Mouse (Mus musculus) kidney, embryonic 15.5 days (tissue): ENCODE data around the gene Olfr449. TPM values are rescaled to one million over a fixed set of nuclear protein-coding genes. Genes with fewer than 3 reads are reported as not detected.

Source experiments
- ATAC-seq: fragments of 200-750 bp; cut with Nextera tagmentation; replicated peaks from 2 replicates; pipeline ENCODE4 v1.8.0; 2017; ENCODE audit warnings: moderate TSS enrichment; ENCODE audit not compliant: low FRiP score
- H3K27ac ChIP-seq: fragments of 300-500 bp; sonication (generic); 2 replicates; pipeline ENCODE4 v1.5.1; 2015; ENCODE audit warnings: mild to moderate bottlenecking, inconsistent platforms
- H3K27me3 ChIP-seq: fragments of 300-500 bp; sonication (generic); 2 replicates; pipeline ENCODE4 v1.6.1; 2015; ENCODE audit warnings: inconsistent platforms
- H3K36me3 ChIP-seq: fragments of 300-500 bp; sonication (generic); 2 replicates; pipeline ENCODE4 v1.6.1; 2015; ENCODE audit warnings: inconsistent platforms
- H3K4me1 ChIP-seq: fragments of 300-500 bp; sonication (generic); 2 replicates; pipeline ENCODE4 v1.6.1; 2015; ENCODE audit warnings: inconsistent platforms
- H3K4me2 ChIP-seq: fragments of 300-500 bp; sonication (generic); 2 replicates; pipeline ENCODE4 v1.6.1; 2015; ENCODE audit warnings: moderate library complexity, mild to moderate bottlenecking, inconsistent platforms
- H3K4me3 ChIP-seq: fragments of 300-500 bp; sonication (generic); replicated peaks from 2 replicates; pipeline ENCODE4 v1.5.1; 2015; ENCODE audit warnings: mild to moderate bottlenecking, inconsistent platforms
- H3K9ac ChIP-seq: fragments of 300-500 bp; sonication (generic); 2 replicates; pipeline ENCODE4 v1.6.1; 2015; ENCODE audit warnings: mild to moderate bottlenecking, inconsistent platforms
- H3K9me3 ChIP-seq: fragments of 300-500 bp; sonication (generic); replicated peaks from 2 replicates; pipeline ENCODE4 v1.6.1; 2016; ENCODE audit warnings: inconsistent platforms
- WGBS: fragments of 180-500 bp; shearing (Covaris S2); methylation state at CpG from one replicate; pipeline ENCODE4 v1.1.7; 2015; ENCODE audit warnings: mixed read lengths; 5-methylcytosine and 5-hydroxymethylcytosine counted together
- polyA plus RNA-seq: library from polyadenylated mRNA; unstranded; fragments of >200 nt; fragmentation: Nextera tagmentation; extraction: Ambion mirVana; gene quantifications from 2 replicates; pipeline ENCODE4 v1.2.1, GENCODE M21; 2015

The Olfr449 gene
- polyA plus RNA-seq = not detected in 2 replicates

DNA sequence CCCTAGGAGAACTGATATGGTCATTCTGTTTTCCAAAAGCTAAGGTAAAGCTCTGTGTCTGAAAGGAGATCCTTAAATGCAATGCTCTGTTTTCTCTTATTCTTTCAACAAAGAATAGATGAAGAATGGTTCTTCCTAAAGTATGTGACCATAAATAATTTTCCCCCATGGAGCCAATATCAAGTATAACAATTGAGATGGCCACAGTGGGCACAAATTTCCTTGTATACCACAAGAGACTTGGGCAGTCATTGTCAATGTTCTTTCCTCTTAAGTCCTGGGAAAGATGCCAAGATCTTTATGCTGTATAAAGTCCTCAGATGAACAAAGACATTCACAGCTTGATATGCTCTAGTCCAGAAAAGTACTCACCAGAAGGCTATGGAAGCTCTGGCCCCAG is at the start of gene Olfr449:
Gene Olfr449 (plus strand): TSS at position 301 of the 400 bp plus-strand sequence.
- no peaks in the 10 kb centered on the region for H3K4me1 ChIP-seq
- ATAC-seq = no peak
- H3K36me3 ChIP-seq = no peaks in the 10 kb centered on the region
- no peak within 1 kb of the TSS for H3K4me3 ChIP-seq
- no peak within 1 kb of the TSS for H3K27ac ChIP-seq
- H3K9me3 ChIP-seq = no peaks in the 10 kb centered on the region
- no peaks in the 10 kb centered on the region for H3K27me3 ChIP-seq
- H3K9ac ChIP-seq = no peak within 1 kb of the TSS
- H3K4me2 ChIP-seq = no peak within 1 kb of the TSS

DNA sequence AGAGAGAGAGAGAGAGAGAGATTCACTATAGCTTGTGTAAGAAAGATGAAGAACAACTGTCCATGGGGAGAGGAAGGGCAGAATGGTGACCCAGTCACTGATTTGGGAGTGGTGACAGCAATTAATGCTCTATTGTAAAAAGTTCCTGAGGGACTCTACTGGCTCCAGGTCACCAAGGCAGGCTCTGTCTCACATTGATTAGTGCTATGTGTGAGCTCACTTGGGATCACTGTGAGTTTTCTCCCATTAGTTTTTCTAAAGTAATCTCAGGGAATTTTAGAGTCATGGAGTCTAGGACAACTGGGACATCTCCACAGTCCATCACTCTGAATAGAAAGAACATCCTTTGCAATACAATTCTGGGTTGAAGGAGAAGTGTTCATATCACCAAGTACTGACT is 49.4 kb upstream of the Olfr449 start, which contains the start of gene Olfr452:
Gene Olfr452 (plus strand): TSS at position 301 of the 400 bp plus-strand sequence.
- no peak within 1 kb of the TSS for H3K4me3 ChIP-seq
- H3K27ac ChIP-seq = no peak within 1 kb of the TSS
- no peak for ATAC-seq
- no peak within 1 kb of the TSS for H3K4me2 ChIP-seq
- no peaks in the 10 kb centered on the region for H3K36me3 ChIP-seq
- no peaks in the 10 kb centered on the region for H3K27me3 ChIP-seq
- no peak within 1 kb of the TSS for H3K9ac ChIP-seq
- H3K9me3 ChIP-seq = no peaks in the 10 kb centered on the region
- no peaks in the 10 kb centered on the region for H3K4me1 ChIP-seq

DNA sequence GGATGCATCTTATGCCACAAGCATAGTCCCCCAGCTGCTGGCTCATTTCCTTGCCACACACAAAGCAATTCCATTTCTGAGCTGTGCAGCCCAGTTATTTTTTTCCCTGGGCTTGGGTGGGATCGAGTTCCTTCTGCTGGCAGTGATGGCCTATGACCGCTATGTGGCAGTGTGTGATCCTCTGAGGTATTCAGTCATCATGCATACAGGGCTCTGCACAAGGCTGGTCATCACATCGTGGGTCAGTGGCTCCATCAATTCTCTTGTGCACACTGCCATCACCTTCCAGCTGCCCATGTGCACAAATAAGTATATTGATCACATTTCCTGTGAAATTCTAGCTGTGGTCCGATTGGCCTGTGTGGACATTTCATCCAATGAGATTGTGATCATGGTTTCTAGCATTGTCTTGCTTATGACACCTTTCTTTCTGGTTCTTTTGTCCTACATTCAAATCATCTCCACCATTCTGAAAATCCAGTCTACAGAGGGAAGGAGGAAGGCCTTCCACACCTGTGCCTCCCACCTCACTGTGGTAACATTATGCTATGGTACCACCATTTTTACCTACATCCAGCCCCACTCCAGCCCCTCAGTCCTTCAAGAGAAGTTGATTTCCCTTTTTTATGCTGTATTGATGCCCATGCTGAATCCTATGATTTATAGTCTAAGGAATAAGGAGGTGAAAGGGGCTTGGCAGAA is 43.8 kb upstream of the Olfr449 start:
- Histone ChIP-seq H3K27me3 (no peaks in the 10 kb centered on the region), H3K9me3 (no peaks in the 10 kb centered on the region), H3K4me2 (no peak overlapping the region), H3K36me3 (no peaks in the 10 kb centered on the region), H3K9ac (no peak overlapping the region), H3K4me1 (no peaks in the 10 kb centered on the region), H3K4me3 (no peak overlapping the region), H3K27ac (no peak overlapping the region)
- WGBS = 51% methylated on average over 4 of the region's 4 CpGs
- ATAC-seq = no peak

DNA sequence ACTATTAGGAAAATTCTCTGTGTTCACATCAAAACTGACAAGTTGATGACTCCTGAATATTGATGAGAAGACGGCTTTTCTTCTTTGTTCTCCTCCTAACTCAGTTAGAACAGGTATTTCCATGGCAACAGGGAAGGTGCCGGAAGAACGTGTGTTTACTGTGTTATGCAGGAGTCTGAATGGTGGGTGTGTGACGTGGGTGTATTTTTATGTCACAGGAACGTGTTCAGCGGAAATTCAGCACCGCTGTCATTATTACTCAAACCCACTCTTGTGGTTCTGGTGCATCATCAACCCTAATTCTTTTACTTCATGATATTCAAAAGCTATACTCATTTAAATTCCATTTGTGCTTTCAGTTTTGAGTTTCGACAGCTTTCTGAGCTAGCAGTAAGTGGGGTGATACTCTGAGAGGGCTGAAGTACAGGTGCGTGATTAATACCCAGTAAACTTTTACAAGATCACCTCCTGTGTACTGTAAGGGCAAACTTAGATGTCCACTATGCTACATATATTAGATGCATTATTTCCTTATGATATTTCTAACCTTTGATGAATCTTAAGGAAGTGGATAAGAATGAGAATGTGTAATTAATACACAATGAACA is 43.1 kb upstream of the Olfr449 start:
- Histone ChIP-seq H3K27me3 (no peaks in the 10 kb centered on the region), H3K9me3 (no peaks in the 10 kb centered on the region), H3K4me1 (no peaks in the 10 kb centered on the region), H3K27ac (no peak overlapping the region), H3K4me3 (no peak overlapping the region), H3K4me2 (no peak overlapping the region), H3K9ac (no peak overlapping the region), H3K36me3 (no peaks in the 10 kb centered on the region)
- 84% methylated on average over 9 of the region's 9 CpGs for WGBS
- ATAC-seq = no peak

DNA sequence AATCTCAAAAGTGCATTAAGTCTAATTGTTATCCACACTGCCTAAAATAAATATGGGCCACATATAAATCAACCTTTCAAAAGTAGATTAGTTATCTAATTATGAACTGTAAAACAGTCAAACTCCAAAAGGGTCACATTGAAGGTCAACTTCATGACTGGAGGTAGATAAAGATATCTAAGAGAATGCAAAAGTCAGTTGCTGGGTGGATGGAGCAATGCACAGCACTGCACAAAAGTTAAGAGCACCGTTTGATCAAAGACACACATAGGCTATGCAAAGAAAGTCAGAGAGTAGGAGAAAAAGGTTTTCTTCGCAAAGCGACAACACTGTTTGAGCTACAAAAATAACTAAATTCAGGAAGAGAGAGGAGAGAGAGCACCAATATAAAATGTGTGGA is 39.2 kb upstream of the Olfr449 start:
- Histone ChIP-seq H3K9me3 (no peaks in the 10 kb centered on the region), H3K27ac (no peak overlapping the region), H3K36me3 (no peaks in the 10 kb centered on the region), H3K4me3 (no peak overlapping the region), H3K4me1 (no peaks in the 10 kb centered on the region), H3K27me3 (no peaks in the 10 kb centered on the region), H3K4me2 (no peak overlapping the region), H3K9ac (no peak overlapping the region)
- WGBS = 85% methylated on average over 3 of the region's 3 CpGs
- ATAC-seq = no peak

DNA sequence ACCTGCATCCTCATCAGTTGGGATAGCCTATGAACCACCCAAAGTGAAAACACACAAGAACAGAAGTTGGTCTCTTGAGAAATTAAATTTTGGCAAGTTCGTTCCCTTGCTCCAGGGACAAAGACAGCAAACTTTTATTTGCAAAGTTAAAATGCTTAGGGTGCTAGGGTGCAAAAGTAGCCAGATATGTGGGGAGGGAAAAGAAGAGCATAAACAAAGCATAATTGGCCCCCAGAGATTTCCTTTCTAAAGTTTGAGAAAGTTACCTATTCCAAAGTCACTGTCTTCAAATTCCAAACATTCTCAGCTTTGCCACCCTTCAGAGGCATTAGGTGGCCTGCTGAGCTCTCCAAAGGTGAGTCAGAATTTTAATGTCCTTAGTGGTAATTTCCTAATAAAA is 22.5 kb upstream of the Olfr449 start, which contains the start of gene Olfr450:
Gene Olfr450 (plus strand): TSS at position 301 of the 400 bp plus-strand sequence.
- no peak for ATAC-seq
- no peak within 1 kb of the TSS for H3K9ac ChIP-seq
- no peaks in the 10 kb centered on the region for H3K4me1 ChIP-seq
- no peak within 1 kb of the TSS for H3K27ac ChIP-seq
- no peak within 1 kb of the TSS for H3K4me2 ChIP-seq
- H3K36me3 ChIP-seq = no peaks in the 10 kb centered on the region
- WGBS = 74% methylated on average over 1 of the region's 1 CpGs
- no peaks in the 10 kb centered on the region for H3K9me3 ChIP-seq
- H3K27me3 ChIP-seq = no peaks in the 10 kb centered on the region
- no peak within 1 kb of the TSS for H3K4me3 ChIP-seq

DNA sequence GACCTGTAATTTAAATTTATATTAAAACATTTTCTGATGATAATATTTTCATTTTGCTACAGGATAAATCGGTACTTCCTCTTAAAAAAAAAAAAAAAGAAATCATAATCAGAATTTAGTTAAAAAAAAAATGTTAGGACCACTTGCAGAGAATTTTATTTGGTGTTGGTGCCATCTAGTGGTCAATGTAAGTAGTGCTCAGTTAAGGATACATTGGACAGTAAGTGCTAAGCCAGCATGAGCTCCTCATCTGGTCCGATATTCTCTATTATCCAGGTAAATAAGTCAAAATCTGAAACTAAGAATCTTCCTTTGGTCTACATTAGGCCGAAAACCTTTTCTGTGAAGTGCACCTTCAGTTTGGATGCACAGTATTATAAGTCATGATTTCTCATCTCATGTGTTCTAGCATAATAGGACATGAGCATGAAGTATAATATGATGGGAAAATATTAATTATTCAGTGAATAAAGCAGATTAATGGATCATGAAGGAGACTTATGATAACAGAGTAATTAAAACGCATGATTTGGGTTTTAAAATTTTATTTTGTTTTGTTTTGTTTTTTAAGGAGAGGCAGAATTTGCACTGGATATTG is 26.1 kb downstream of the Olfr449 start:
- no peak overlapping the region for H3K27ac ChIP-seq
- no peak for ATAC-seq
- H3K4me2 ChIP-seq = no peak overlapping the region
- no peaks in the 10 kb centered on the region for H3K9me3 ChIP-seq
- WGBS = 13% methylated on average over 4 of the region's 4 CpGs
- H3K4me1 ChIP-seq = no peaks in the 10 kb centered on the region
- no peak overlapping the region for H3K9ac ChIP-seq
- H3K36me3 ChIP-seq = no peaks in the 10 kb centered on the region
- H3K27me3 ChIP-seq = no peaks in the 10 kb centered on the region
- H3K4me3 ChIP-seq = no peak overlapping the region

DNA sequence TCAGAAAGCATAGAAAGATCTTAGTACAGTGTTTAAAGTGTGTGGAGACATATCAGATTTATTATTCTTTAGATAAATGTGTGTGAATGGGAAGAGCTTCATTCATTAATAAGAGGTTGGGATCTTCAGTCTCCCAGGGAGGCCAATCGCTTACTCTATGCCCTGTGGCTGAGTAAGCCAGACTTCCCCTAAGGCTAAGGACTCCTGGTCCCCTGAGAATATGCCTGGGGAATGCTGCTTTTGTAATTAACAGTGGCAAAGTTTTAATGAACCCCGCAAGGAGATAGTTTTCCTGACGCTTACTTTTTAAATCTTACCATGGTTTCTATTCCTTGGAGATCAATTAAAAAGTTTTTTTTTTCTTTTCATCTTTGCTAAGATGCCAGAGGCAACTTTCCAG is 35.5 kb downstream of the Olfr449 start:
- no peak overlapping the region for H3K27ac ChIP-seq
- H3K36me3 ChIP-seq = no peaks in the 10 kb centered on the region
- H3K4me3 ChIP-seq = no peak overlapping the region
- H3K9me3 ChIP-seq = no peaks in the 10 kb centered on the region
- no peak for ATAC-seq
- H3K9ac ChIP-seq = no peak overlapping the region
- no peaks in the 10 kb centered on the region for H3K27me3 ChIP-seq
- 81% methylated on average over 3 of the region's 3 CpGs for WGBS
- H3K4me1 ChIP-seq = no peaks in the 10 kb centered on the region
- no peak overlapping the region for H3K4me2 ChIP-seq

DNA sequence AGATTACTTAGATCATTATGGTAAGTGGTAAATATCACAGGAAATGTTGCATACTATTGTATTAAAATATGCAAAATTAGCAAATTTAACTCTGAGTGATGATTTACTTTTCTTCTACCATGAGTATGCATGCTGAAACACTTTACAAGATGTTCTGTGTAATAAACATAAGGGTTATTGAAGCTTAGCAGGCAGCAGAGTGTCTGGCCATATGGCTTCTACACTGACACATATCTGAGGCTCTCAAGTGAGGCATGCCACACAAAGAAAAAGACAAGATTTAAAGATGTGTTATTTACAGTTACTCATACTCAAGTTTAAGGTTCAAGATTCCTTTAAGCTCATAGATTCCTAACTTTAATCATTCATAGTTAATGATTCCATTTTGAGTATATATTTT is 42.1 kb downstream of the Olfr449 start:
- ATAC-seq = no peak
- no peak overlapping the region for H3K4me2 ChIP-seq
- no peak overlapping the region for H3K4me3 ChIP-seq
- H3K9me3 ChIP-seq = no peaks in the 10 kb centered on the region
- no peak overlapping the region for H3K27ac ChIP-seq
- no peaks in the 10 kb centered on the region for H3K4me1 ChIP-seq
- no peaks in the 10 kb centered on the region for H3K36me3 ChIP-seq
- H3K9ac ChIP-seq = no peak overlapping the region
- no peaks in the 10 kb centered on the region for H3K27me3 ChIP-seq

Other genes starting within 250 kb of the Olfr449 start
- not detected in 2 replicates for gene Tcaf3, start 236.7 kb upstream of the Olfr449 start, polyA plus RNA-seq
- 5.2 and 5.8 TPM in 2 replicates for gene Tcaf2, start 189.1 kb upstream of the Olfr449 start, polyA plus RNA-seq
- gene Tcaf1, start 124.3 kb upstream of the Olfr449 start, polyA plus RNA-seq = 85.1 and 87.6 TPM in 2 replicates
- gene Olfr453, start 95.0 kb upstream of the Olfr449 start, polyA plus RNA-seq = not detected in 2 replicates
- gene Olfr38, start 78.0 kb upstream of the Olfr449 start, polyA plus RNA-seq = not detected in 2 replicates
- gene Olfr452, start 49.3 kb upstream of the Olfr449 start, polyA plus RNA-seq = not detected in 2 replicates
- not detected in 2 replicates for gene Olfr450, start 22.4 kb upstream of the Olfr449 start, polyA plus RNA-seq
- not detected in 2 replicates for gene Olfr448, start 56.1 kb downstream of the Olfr449 start, polyA plus RNA-seq
- gene Olfr447, start 74.5 kb downstream of the Olfr449 start, polyA plus RNA-seq = not detected in 2 replicates
- not detected in 2 replicates for gene Olfr446, start 87.0 kb downstream of the Olfr449 start, polyA plus RNA-seq
- not detected in 2 replicates for gene Olfr444, start 114.7 kb downstream of the Olfr449 start, polyA plus RNA-seq